Mouse (Mus musculus): ENCODE results near the gene Akt1. TPM values are rescaled to one million over a fixed set of nuclear protein-coding genes. Genes with fewer than 3 reads are reported as not detected.

The Akt1 gene
- total RNA-seq, 2 experiments from 2014 or later = 44.7 to 49.5 TPM

GRCm38 (mm10) chr12:112663303-112663702 lies 11.4 kb downstream of the Akt1 start:
- DNase-seq (ENCODE audit: low spot score) = no peak

GRCm38 (mm10) chr12:112661851-112662250 lies 12.8 kb downstream of the Akt1 start:
- no peak for DNase-seq (ENCODE audit: low spot score)

GRCm38 (mm10) chr12:112661327-112661605 lies 13.4 kb downstream of the Akt1 start:
- DNase-seq (ENCODE audit: low spot score) = no peak

GRCm38 (mm10) chr12:112660576-112661326 lies 13.9 kb downstream of the Akt1 start:
- DNase-seq (ENCODE audit: low spot score) = no peak

GRCm38 (mm10) chr12:112659109-112659508 lies 15.6 kb downstream of the Akt1 start:
- DNase-seq (ENCODE audit: low spot score) = peak; percentile 67

- DNase-seq (ENCODE audit: low spot score) = no peak
These were observed 16.1 kb downstream of the Akt1 start for GRCm38 (mm10) chr12:112658619-112659018.

GRCm38 (mm10) chr12:112654076-112654475 lies 20.6 kb downstream of the Akt1 start:
- no peak for DNase-seq (ENCODE audit: low spot score)

- peak; percentile 92 for DNase-seq (ENCODE audit: low spot score)
These were observed 21.4 kb downstream of the Akt1 start for GRCm38 (mm10) chr12:112653157-112653824.

- no peak for DNase-seq (ENCODE audit: low spot score)
These were observed 22.8 kb downstream of the Akt1 start for GRCm38 (mm10) chr12:112651778-112652439.

- no peak for DNase-seq (ENCODE audit: low spot score)
These were observed 26.6 kb downstream of the Akt1 start for GRCm38 (mm10) chr12:112648081-112648480.

- no peak for DNase-seq (ENCODE audit: low spot score)
These were observed 28.5 kb downstream of the Akt1 start for GRCm38 (mm10) chr12:112646139-112646538.

- no peak for DNase-seq (ENCODE audit: low spot score)
These were observed 29.7 kb downstream of the Akt1 start for GRCm38 (mm10) chr12:112644855-112645506.

GRCm38 (mm10) chr12:112644180-112644854 lies 30.4 kb downstream of the Akt1 start, which contains the start of gene Siva1:
TSS of gene Siva1 (plus strand) at chr12:112644679.
- peak; percentile 99 for DNase-seq (ENCODE audit: low spot score)

- no peak for DNase-seq (ENCODE audit: low spot score)
These were observed 31.6 kb downstream of the Akt1 start for GRCm38 (mm10) chr12:112643126-112643525.

GRCm38 (mm10) chr12:112639526-112639925 lies 35.2 kb downstream of the Akt1 start:
- DNase-seq (ENCODE audit: low spot score) = no peak

GRCm38 (mm10) chr12:112633686-112634085 lies 41.0 kb downstream of the Akt1 start:
- DNase-seq (ENCODE audit: low spot score) = no peak

- no peak for DNase-seq (ENCODE audit: low spot score)
These were observed 41.8 kb downstream of the Akt1 start for GRCm38 (mm10) chr12:112632907-112633306.

- no peak for DNase-seq (ENCODE audit: low spot score)
These were observed 42.5 kb downstream of the Akt1 start for GRCm38 (mm10) chr12:112632084-112632777.

- no peak for DNase-seq (ENCODE audit: low spot score)
These were observed 43.2 kb downstream of the Akt1 start for GRCm38 (mm10) chr12:112631472-112631871.

GRCm38 (mm10) chr12:112630796-112631195 lies 43.9 kb downstream of the Akt1 start:
- DNase-seq (ENCODE audit: low spot score) = no peak

GRCm38 (mm10) chr12:112630029-112630428 lies 44.7 kb downstream of the Akt1 start:
- DNase-seq (ENCODE audit: low spot score) = peak; percentile 79
